Mouse (Mus musculus): ENCODE data around the gene Kat2b.
"Not testable (repeated sequence)": the region's sequence is repeated elsewhere in the genome, so short reads cannot be mapped to it uniquely, and the experiment has no call there.

Kat2b gene

DNA sequence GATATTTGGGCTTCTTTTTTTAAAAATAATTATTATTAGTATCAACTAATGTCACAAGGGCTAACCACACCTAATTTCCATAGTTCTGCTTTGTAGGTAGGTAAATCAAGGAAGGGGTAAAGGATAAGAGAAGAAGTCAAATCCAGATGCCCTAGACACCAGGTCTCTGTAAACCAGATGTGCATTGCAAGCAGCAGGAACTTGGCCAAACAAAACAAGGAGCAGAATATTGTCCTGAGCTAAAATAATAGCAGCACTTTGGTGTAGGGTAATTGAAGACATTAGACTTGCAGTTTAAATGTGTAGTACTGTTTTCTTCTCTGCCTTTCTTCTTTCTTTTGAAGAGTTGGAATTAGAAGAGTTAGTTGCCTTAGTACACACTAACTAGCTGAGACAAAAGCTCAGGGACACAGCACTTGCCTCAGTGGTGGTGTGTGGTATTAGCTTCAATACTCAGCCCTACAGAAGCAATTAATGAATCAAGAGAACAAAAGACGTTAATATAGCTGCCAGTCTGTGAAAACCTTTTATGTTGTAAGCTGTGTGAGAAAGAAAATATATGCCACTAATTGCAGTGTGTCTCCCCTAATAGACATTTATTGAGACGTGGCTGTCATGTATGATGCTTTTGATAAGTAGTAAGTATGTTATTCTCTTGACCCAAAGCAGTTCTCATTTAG is 98.2 kb downstream of the Kat2b start:
- no peak for DNase-seq

DNA sequence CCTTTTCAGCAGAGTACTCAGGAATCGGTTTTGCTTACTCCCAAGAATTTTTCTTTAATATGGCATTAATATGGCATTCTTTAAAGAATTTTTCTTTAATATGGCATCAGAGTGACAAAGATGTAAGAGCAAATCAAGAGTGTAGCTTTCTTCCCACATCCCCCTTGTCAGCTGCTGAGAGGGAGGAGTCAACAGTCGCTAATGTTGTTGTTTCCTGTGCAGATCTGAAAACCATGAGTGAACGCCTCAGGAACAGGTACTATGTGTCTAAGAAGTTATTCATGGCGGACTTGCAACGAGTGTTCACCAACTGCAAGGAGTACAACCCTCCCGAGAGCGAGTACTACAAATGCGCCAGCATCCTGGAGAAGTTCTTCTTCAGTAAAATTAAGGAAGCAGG is 103.8 kb downstream of the Kat2b start:
- DNase-seq, result no peak

DNA sequence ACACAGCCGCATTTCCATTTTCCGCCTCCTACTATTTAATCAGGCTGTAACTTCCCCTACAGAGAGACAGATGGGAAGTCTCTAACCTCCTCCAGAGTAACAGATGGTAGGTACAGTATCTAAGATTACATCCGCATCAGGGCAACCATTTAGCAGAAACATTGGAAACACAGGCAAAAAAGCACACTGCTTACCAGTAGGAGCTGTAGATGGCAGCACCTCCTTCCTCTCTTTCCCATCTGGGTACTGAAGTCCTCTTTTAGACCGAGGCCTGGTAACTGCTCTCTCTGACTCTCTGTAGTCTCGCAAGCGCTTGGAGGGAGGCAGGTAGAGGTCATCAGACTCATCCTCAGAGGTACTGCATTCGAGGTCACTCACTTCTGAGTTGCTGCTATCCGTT is 112.1 kb downstream of the Kat2b start:
- DNase-seq, result no peak

DNA sequence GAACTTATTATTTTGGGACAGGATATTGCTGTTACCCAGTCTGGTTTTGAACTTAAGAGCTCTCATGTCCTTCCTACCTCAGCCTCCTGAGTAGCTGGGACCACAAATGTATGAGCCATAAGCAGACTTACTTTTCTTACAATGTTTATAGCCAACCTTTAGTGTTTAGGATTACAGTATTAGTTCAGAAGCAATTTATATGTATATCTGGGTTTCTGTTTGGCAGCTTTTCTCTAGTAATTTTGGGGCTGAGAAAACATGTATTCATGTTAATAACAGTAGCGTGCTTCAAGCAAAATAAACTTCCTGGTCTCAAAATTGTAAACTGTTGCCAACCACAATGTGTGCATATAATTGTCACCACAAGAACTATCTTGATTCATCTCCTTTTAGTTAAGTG is 121.7 kb downstream of the Kat2b start:
- no peak for DNase-seq

- DNase-seq, result peak; percentile 96 to 97
Measured at GRCm38 (mm10) chr17:53688877-53689802, 122.5 kb downstream of the Kat2b start, which contains the start of gene Sgo1. TSS of gene Sgo1 (minus strand) at chr17:53689333.

- DNase-seq, result no peak
Measured at GRCm38 (mm10) chr17:53689946-53690345, 123.3 kb downstream of the Kat2b start.

- DNase-seq, result peak; percentile 21 to 42
Measured at GRCm38 (mm10) chr17:53694039-53694438, 127.4 kb downstream of the Kat2b start.

DNA sequence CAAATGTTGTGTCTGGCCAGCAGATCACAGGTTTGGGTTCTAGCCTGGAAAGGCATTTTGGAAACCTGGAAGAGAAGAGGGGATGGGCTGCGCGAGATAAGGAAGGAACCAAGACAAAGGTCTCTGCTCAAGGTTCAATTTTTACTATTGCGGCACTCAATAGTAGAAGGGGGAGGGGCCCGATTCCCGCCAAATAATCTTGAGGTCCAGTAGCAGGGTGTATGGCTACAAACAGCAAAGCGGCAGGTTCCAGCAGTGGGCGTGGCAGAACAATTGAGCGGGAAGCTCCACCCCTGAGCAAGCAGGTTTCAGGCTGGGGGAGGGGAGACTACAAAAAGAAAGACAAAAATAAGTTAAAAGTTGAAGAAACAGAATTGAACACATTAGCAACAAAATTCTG is 130.9 kb downstream of the Kat2b start:
- DNase-seq, result not testable (repeated sequence)

GRCm38 (mm10) chr17:53714453-53714852 is 147.8 kb downstream of the Kat2b start:
- no peak for DNase-seq

GRCm38 (mm10) chr17:53715161-53715560 is 148.5 kb downstream of the Kat2b start:
- DNase-seq, result not testable (repeated sequence)

GRCm38 (mm10) chr17:53718474-53718873 is 151.8 kb downstream of the Kat2b start:
- no peak for DNase-seq

- DNase-seq, result not testable (repeated sequence)
Measured at GRCm38 (mm10) chr17:53718916-53719315, 152.3 kb downstream of the Kat2b start.

Measured in lung, adult 18-20 months (tissue).